Mouse (Mus musculus) kidney, adult 11 months (tissue): ENCODE results near the gene Dync1li2.

Experiments used
- DNase-seq: peaks from one replicate; pipeline ENCODE4 v3.0.0; 2022

Gene Dync1li2

DNA sequence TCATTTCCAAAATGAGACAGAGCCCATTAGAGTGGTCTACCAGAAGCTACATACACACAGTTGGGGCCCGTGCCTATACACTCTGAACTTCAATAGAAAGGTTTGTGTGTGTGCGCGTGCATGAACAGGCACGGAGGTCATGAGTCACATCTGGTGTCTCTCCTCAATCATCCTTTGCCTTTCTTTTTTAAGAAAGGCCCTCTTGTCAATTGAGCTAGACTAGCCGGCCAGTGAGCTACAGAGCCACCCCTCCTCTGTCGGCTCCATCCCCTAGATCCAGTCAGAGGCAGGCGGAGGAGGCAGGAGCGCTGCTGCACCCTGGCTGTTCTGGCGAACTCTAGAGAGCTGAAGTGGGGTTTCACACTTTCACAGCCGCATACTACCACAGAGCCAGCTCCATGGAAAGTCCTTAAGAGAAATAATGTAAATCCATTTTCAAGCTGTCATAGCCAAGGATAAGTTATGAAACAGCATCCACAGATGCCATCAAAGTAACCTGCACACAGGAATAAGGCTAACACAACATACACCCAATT, 63.5 kb downstream of the Dync1li2 start:
- DNase-seq = no peak

DNA sequence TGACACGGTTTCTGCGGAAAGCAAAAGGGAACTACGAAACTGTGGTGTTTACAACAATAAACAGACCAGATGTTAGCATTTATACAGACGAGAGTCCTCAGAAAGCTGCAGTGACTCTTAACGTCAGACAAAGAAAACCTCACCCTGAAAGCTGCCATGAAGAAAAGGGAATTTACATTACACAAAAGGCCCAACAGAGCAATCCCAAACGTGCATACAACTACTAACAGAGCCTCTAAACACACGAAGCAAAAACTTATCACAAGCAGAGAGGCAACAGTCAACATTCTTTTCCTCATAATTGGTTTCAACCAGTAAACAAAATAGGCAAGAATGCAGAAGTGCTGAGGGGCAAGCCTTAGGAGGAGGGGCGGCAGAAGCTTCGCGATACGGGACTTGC, 66.2 kb downstream of the Dync1li2 start:
- DNase-seq = no peak

DNA sequence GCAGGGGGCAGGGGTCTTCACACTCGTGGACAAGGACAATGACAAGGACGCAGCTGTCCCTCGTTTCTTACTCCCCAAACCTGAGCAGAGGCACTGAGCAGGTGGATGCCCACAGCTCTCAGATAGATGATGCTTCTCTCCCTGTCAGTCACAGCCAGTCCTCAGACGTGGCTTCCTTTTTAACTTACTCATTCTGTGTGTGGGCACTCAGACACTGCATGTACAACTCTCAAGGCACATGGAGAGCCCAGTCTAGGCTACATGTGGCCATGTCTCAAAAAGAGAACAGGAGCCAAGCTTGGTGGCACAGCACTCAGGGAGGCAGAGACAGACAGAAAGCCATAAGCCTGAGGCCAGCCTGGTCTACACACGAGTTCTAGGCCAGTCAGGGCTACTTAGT, 66.9 kb downstream of the Dync1li2 start:
- DNase-seq = no peak

DNA sequence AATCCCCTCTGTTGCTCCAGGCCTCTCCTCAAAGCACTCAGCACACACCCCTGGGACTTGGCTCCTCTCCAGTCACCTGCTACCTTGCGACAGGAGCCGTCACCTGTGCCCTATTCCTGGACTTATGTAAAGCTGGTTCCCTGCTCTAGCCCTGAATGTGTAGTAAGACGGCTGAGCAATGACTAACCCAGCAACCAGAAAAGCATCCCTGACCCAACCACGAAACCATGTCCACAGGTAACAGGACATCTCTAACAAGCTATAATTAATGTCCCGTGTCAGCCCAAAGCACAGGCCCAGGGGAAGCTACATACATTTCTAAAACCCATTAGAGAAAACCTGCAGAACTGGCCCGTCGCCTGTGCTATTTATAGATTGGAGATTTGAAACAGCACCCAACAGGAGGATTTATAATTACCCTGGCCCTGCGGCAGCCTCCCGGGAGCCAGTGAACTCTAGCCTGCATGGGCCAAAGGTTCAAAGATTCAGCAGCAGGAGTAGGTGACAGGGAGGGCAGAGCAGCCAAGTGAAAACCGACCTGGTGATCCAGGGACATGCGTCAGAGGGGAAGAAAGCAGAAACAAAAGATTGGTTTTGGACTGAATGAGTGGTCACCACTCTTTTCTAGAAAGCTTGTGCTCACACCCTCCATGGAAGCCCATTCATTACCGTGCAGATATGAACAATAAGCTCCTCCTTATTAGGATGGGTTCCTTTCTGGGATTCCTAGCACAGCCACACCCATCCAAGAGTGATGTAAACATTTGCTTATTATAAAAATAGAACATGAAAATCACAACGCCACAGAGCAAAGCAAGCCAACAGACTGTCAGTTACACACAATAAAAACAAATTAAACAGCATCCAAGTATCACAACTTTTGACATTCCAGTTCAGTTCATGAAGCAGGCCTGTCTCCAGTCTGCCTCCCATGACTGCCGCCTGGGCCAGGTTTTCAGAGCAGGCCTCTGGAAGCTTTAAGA, 67.7 kb downstream of the Dync1li2 start:
- peak; percentile 95 for DNase-seq

DNA sequence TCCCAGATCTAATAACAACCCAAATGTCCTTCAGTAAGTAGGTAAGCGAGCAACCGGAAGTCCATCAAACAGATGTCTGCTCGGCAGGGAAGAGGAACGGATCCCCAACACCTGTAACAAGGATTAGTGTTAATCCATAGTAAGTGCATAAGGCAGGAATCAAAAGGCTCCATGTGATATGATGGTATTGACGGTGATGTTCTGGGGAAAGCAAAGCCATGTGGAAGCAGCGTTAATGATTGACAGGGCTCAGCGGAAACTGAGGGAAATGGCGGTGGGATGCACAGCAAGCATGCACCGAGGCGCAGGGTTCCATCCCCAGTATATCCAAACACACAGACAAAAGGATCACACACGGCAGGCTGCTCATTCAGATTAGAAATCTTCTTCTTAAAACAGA, 68.6 kb downstream of the Dync1li2 start:
- DNase-seq = no peak

DNA sequence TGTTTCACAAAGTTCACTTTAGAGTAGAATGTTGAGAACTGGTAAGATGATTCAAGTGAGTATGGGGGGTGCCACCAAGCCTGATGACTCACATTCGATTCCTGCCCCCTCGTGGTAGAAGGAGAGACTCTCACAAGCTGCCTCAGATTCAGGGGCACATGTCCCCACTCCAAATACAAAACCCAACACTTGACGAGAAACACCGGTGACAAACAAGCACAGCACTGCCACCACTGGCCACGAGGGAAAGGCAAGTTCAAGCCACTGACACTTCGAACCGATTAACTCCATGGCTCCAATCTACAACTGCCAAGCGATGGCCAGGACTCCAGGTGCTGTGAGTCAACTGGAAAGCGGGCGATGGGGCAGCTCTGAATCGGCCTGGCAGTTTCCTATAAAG, 69.1 kb downstream of the Dync1li2 start:
- DNase-seq = peak; percentile 52

DNA sequence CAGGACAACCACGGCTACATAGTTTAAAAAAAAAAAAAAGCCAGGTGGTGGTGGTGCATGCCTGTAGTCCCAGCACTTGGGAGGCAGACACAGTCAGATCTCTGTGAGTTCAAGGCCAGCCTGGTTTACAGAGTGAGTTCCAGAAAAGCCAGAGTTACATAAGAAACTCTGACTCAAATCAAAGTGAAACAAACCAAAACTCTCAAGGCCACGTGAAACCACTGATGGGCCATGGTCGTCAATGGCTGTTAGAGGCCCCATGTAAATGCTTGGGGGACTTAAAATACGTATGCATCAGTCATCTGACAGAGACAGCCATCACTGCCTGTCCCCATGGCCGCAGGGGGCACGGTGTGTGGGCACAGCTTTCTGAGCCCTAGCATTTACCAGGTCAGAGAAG, 71.7 kb downstream of the Dync1li2 start:
- DNase-seq = no peak

DNA sequence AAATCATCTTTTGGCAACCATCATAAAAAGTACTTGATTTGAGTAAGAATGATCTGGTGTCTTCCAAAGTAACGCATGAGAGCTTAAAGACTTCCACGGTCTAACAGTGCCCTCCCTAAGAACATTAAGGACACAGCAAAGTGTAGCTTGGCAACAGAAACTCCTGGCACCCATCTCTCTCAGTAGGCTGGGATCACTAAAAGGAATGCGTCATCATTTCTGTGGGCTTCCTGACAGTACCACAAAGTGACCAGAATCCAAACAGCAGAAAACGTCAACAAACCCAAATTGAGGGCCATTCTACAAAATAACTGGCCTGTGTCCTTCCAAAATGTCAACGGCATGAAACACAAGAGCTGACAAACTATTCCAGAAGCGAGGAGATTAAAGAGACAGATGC, 72.8 kb downstream of the Dync1li2 start:
- DNase-seq = no peak

DNA sequence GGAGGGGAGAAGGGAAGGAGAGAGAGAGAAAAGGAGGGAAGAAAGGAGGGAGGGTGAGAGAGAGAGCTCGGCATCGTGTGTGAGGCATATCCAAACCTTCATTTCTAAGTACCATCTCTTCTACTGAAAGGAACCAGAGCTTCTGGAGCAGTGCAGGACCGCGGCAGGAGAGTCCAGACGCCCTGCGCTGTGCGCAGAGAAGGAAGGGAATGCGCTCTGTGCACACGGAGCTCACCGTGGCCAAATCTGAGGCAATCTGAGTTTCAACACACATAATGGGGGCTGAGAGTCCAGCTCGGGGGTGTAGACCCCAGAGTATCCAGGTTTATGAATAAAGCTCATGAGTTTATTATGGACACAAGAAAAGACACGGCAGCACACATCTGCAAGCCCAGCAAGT, 73.3 kb downstream of the Dync1li2 start:
- no peak for DNase-seq
